8 mouse cellular contexts compared by ENCODE assay signal in the genomic region with DNA sequence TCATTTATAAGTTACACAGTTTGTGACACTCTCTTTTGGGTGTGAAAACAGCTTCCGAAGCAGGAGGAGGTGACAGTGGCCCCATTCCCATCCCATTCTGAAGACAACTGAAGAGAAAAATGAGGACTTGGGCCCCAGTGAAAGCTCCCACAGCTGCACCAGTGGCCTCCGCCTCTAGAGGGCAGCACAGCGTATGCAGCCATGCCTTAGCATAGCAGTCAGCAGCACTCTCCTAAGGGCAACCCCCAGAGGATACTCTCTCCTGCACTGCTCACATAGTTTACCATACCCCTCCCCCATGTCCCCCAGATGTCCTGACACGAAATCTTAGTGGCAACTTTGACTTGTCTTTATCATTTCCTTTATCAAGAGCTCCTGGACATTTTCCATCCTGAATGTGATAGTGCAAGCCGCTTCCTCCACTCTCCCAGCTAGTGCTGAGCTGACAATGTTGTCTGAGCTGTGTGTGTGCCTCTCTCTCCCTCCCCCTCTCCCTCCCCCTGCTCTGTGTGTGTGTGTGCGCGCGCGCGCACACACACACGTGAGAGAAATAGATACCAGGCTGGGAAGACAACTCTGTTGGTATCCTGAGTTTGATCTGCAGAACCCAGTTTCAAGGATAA. TPM values are rescaled to one million over a fixed set of nuclear protein-coding genes. Genes with fewer than 3 reads are reported as not detected.
DNase-seq lines count a peak whose midpoint lies in the region; ATAC-seq lines count a peak whose summit lies in the region.

No protein-coding gene starts in this region.

- intact Hi-C loops in gastrocnemius, postnatal 36 days (cut with DNase I) = loop anchor here (1.0 kb wide), 1 partner anchor 43 kb away; no protein-coding TSS in a partner anchor
- intact Hi-C loops in left cerebral cortex, postnatal 25 days (cut with DNase I) = loop anchor here (1.0 to 2.0 kb wide), 2 partner anchors 43 to 72 kb away; no protein-coding TSS in a partner anchor

- peak overlapping the region; percentile 35 for H3K4me2 ChIP-seq in intestine, embryonic 15.5 days (replicated peaks)

- H3K27me3 ChIP-seq in intestine, embryonic 15.5 days (replicated peaks) = no peaks in the 10 kb centered on the region
- H3K27me3 ChIP-seq in midbrain, embryonic 10.5 days (ENCODE audit: low read depth, poor library complexity, severe bottlenecking) = no peaks in the 10 kb centered on the region

- H3K9ac ChIP-seq in intestine, embryonic 15.5 days = no peak overlapping the region

- 9% methylated on average over 11 of the region's 11 CpGs for WGBS in intestine, embryonic 15.5 days
- 11% methylated on average over 11 of the region's 11 CpGs for WGBS in midbrain, embryonic 10.5 days

- H3K27ac ChIP-seq in intestine, embryonic 15.5 days = no peak overlapping the region
- no peak overlapping the region for H3K27ac ChIP-seq in midbrain, embryonic 10.5 days (replicated peaks)

- ATAC-seq in intestine, embryonic 15.5 days = peak; percentile 94

- peak; percentile 80 to 94 for DNase-seq in adrenal gland, adult (ENCODE audit: inconsistent age in 2 of 2, low spot score in 1 of 2)
- peak; percentile 86 for DNase-seq in embryo, embryonic 11 days
- peak; percentile 76 to 78 for DNase-seq in gastrocnemius, postnatal 36 days
- DNase-seq in left cerebral cortex, postnatal 25 days (ENCODE audit: low spot score in 2 of 2) = peak; percentile 82 to 86
- DNase-seq in midbrain, embryonic 10.5 days (ENCODE audit: low spot score) = peak; percentile 83
- DNase-seq in right cerebral cortex, postnatal 4 days = peak; percentile 85
- peak; percentile 72 for DNase-seq in yolk sac, embryonic 10.5 days (ENCODE audit: low spot score)

- H3K4me3 ChIP-seq in intestine, embryonic 15.5 days (replicated peaks) = no peak overlapping the region
- peak overlapping the region; percentile 28; the same call in 1 of the 2 replicates for H3K4me3 ChIP-seq in midbrain, embryonic 10.5 days

- H3K36me3 ChIP-seq in intestine, embryonic 15.5 days = no peaks in the 10 kb centered on the region
- no peaks in the 10 kb centered on the region for H3K36me3 ChIP-seq in midbrain, embryonic 10.5 days

- H3K4me1 ChIP-seq in intestine, embryonic 15.5 days (replicated peaks) = no peaks in the 10 kb centered on the region
- peaks cover 6% of the 10 kb centered on the region for H3K4me1 ChIP-seq in midbrain, embryonic 10.5 days

- H3K9me3 ChIP-seq in intestine, embryonic 15.5 days = no peaks in the 10 kb centered on the region
- H3K9me3 ChIP-seq in midbrain, embryonic 10.5 days (replicated peaks) = 0 out of 2 replicates have a peak, but pooled peaks cover under 1% of the 10 kb centered on the region

RNA-seq across cellular contexts. Expression of a gene that starts 4.4 kb away (rescaled TPM):
- not detected for total RNA-seq in gastrocnemius, postnatal 36 days (2021)
- polyA plus RNA-seq in intestine, embryonic 15.5 days (2015; fragmentation: Nextera tagmentation; extraction: Ambion mirVana) = 0.97 and 1.2 TPM in 2 replicates
- not detected for total RNA-seq in left cerebral cortex, postnatal 25 days (2021)
- polyA plus RNA-seq in midbrain, embryonic 10.5 days (2016; fragmentation: Nextera tagmentation; extraction: Ambion mirVana) = 0.14 and 0.15 TPM in 2 replicates

RNA-seq across cellular contexts. Expression of a gene that starts 13.8 kb away (rescaled TPM):
- not detected for total RNA-seq in gastrocnemius, postnatal 36 days (2021)
- 2.3 and 3.6 TPM in 2 replicates for polyA plus RNA-seq in intestine, embryonic 15.5 days (2015; fragmentation: Nextera tagmentation; extraction: Ambion mirVana)
- total RNA-seq in left cerebral cortex, postnatal 25 days (2021) = not detected
- polyA plus RNA-seq in midbrain, embryonic 10.5 days (2016; fragmentation: Nextera tagmentation; extraction: Ambion mirVana) = not detected in 2 replicates

RNA-seq across cellular contexts. Expression of a gene that starts 15.1 kb away (rescaled TPM):
- total RNA-seq in gastrocnemius, postnatal 36 days (2021) = under 1 TPM in 1 of 2 experiments, not detected in 1; 0.08 TPM
- 0.28 and 0.30 TPM in 2 replicates for polyA plus RNA-seq in intestine, embryonic 15.5 days (2015; fragmentation: Nextera tagmentation; extraction: Ambion mirVana)
- total RNA-seq in left cerebral cortex, postnatal 25 days (2021) = under 1 TPM in 1 of 2 experiments, not detected in 1; 0.69 TPM
- 0.07 and 0.09 TPM in 2 replicates for polyA plus RNA-seq in midbrain, embryonic 10.5 days (2016; fragmentation: Nextera tagmentation; extraction: Ambion mirVana)

RNA-seq across cellular contexts. Expression of a gene that starts 17.5 kb away (rescaled TPM):
- total RNA-seq in gastrocnemius, postnatal 36 days (2021) = not detected
- polyA plus RNA-seq in intestine, embryonic 15.5 days (2015; fragmentation: Nextera tagmentation; extraction: Ambion mirVana) = 0.23 TPM in 1 of 2 replicates, not detected in the other
- not detected for total RNA-seq in left cerebral cortex, postnatal 25 days (2021)
- not detected in 2 replicates for polyA plus RNA-seq in midbrain, embryonic 10.5 days (2016; fragmentation: Nextera tagmentation; extraction: Ambion mirVana)

RNA-seq across cellular contexts. Expression of a gene that starts 20.8 kb away (rescaled TPM):
- total RNA-seq in gastrocnemius, postnatal 36 days (2021) = 100 to 1,000 TPM; 264 to 310 TPM
- polyA plus RNA-seq in intestine, embryonic 15.5 days (2015; fragmentation: Nextera tagmentation; extraction: Ambion mirVana) = 429 and 478 TPM in 2 replicates
- 10 to 100 TPM; 52.2 to 59.1 TPM for total RNA-seq in left cerebral cortex, postnatal 25 days (2021)
- 246 and 264 TPM in 2 replicates for polyA plus RNA-seq in midbrain, embryonic 10.5 days (2016; fragmentation: Nextera tagmentation; extraction: Ambion mirVana)
